Mouse (Mus musculus) left cerebral cortex, adult 2 months (tissue): ENCODE data around the gene Arhgap30. TPM values are rescaled to one million over a fixed set of nuclear protein-coding genes. Genes with fewer than 3 reads are reported as not detected.
A peak's percentile ranks its signal among the peaks of the same experiment; 100 is the strongest.

Experiments used
- DNase-seq, 2 experiments: peaks; one replicate each; pipeline ENCODE4 v3.0.0; 2021 to 2022; ENCODE audit warnings: low spot score in 2 of 2, mixed read lengths in 1 of 2; ENCODE audit errors: extremely low spot score in 1 of 2
- H3K27ac ChIP-seq: fragments of 200-600 bp; 2 replicates; pipeline ENCODE4 v1.8.1; 2022
- H3K4me3 ChIP-seq: fragments of 200-600 bp; 2 replicates; pipeline ENCODE4 v1.8.1; 2022
- CTCF ChIP-seq: fragments of 200-600 bp; IDR thresholded peaks from 2 replicates; pipeline ENCODE4 v1.8.1; 2022; ENCODE audit warnings: antibody characterized with exemption, mild to moderate bottlenecking, moderate library complexity
- intact Hi-C: fragments of 180-260 bp; cut with DNase I; formaldehyde crosslinking; loops from one replicate; pipeline ENCODE4 v1.15.1; 2025
- total RNA-seq, 2 experiments: library from RNA; stranded (reverse); gene quantifications; 2 replicates each; pipeline ENCODE4 v1.2.3; 2021

Arhgap30 gene
- total RNA-seq, 2 experiments from 2014 or later: 2.0 to 2.2 TPM

GRCm38 (mm10) chr1:171437264-171438013 lies 48.7 kb downstream of the Arhgap30 start, which contains the start of gene F11r:
TSS of gene F11r (plus strand) at chr1:171437535.
- peak; percentile 5; the same call in 1 of the 2 replicates for TF ChIP-seq CTCF
- intact Hi-C loops: no loop called here
- peak; percentile 26 to 30 for DNase-seq
- H3K27ac ChIP-seq: peak within 1 kb of the TSS; percentile 59
- H3K4me3 ChIP-seq: peak within 1 kb of the TSS; percentile 33

DNA sequence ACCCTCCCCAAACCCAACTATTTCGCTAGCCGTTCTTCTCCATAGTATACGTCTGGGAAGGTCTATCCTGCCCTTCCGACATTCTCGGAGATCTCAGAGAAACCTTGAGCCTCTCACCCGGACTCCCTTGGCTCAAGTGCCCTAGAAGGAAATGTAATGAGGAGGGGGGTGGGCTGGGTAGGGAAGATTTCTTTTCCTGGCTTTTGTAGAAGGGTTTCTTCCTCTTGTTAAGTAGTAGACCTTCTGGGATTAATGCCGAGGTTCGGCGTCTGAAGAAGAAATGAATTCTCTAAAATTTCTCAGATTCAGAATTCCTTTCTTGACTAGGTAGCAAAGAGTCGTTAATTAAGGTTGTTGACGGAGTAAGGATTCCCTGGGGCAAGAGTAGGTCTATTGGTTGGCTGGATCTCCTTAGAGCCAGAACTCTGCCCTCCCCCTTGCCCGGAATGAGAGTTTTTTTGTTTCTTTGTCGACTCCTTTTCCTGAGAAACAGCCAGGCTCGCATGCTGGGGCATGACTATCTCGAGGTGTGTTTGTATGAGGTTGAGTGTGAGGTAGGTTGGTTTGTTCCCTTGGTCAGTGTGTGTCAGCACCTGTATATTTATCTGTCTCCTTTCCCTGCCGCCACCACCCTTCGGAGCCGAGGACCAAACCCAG lies 49.4 kb downstream of the Arhgap30 start:
- Histone ChIP-seq H3K4me3 (peak overlapping the region; percentile 33), H3K27ac (0 out of 2 replicates have a peak overlapping the region, but pooled peaks have one; percentile 33)
- DNase-seq: no peak
- TF ChIP-seq CTCF: no peak
- intact Hi-C loops: no loop called here

GRCm38 (mm10) chr1:171439072-171439471 lies 50.3 kb downstream of the Arhgap30 start:
- no peak for DNase-seq
- intact Hi-C loops: no loop called here
- H3K4me3 ChIP-seq: 0 out of 2 replicates have a peak overlapping the region, but pooled peaks have one; percentile 7
- no peak overlapping the region; the same call in 1 of the 2 replicates for H3K27ac ChIP-seq
- no peak for TF ChIP-seq CTCF

DNA sequence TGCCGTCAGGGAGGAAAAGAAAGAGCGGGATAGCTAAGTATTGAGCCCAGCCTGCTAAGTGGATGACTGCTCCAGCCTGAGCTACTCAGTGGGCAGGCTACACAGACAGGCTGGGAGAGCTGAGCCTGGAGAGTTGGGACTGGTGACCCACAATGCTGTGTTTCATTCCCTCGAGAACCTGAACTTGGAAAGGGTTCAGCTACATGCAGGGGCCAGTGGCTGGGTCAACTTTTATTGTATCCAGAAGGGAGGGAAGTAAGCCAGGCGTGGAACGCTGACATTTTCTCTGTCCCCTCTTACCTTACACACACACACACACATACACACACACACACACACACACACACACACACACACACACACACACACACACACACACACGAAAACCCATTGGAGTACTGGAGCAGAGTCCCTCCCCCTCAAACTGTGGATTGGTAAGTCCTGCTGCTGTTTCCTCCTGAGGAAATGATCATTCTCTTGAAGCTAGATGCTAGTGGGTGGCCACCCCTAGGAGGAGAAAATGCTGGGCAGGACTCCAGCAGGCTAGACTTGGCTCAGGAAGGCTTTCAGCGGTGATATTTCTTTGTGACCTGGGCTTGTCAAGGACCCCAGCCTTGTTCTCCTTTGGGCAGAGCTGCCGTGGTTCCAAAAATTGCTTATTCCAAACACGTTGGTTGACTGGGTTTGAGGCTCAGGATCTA lies 51.4 kb downstream of the Arhgap30 start:
- Histone ChIP-seq H3K27ac (no peak overlapping the region; the same call in 1 of the 2 replicates), H3K4me3 (no peak overlapping the region)
- no peak for DNase-seq
- TF ChIP-seq CTCF: no peak
- intact Hi-C loops: no loop called here

DNA sequence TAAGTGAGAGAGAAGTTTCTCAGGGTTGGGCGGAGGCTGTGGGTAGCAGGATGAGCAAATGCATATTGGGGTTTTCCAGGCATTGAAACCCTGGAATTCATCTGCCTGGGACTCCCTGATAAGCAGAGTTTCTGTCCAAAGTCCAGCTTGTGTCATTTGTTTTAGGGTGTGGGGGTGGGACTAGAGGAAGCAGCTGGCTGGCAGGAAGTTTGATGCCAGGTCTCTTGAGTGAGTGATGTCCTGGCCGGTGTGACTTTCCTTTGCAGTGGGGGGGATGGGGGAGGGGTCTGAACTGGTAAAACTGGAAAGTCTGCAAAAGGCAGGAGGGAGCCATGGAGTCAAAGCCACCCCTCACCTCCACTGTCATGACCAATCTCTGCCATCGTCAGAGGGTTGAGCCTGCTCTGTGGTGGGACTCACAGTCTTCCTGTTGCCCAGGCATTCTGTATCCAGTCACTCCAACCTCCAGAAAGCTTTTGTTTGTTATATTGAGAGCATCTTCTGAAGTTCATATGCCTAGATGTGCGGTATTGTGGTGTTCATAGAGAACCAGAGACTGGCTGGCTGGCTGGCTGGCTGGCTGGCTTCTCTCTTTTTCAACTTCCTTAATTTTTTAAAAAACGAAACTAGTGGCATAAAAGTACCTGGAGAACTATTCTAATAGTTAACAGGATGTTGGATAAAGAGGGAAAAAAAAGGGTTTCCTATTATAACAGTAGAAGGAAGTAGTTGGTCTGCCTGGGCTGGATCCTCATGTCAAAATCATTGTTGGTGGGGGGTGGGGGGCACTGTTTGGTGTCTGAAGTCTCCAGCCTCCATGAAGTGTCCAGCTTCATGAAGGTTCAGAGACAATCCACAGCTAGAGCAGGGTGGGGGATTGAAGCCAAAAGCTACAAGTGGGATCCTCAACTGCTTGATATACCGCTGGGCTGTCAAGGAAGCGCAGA lies 53.0 kb downstream of the Arhgap30 start:
- no peak overlapping the region for H3K4me3 ChIP-seq
- intact Hi-C loops: no loop called here
- DNase-seq: no peak
- H3K27ac ChIP-seq: no peak overlapping the region
- TF ChIP-seq CTCF: no peak

DNA sequence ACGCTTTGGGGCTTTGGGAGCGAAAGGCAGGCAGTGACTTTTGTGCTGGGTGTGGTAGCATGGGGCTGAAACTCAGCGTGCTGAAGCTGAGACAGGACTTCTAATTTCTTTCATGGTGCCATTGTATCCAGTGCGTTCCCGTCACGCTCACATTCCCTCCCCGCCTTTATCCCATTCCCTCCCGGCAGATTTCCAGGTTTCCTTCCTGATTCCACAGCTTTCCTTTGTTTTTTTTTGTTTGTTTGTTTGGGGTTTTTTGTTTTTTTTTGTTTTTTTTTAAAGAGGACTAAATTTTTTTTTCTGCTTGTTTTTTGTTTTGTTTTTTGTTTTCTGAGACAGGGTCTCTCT lies 53.6 kb downstream of the Arhgap30 start:
- Histone ChIP-seq H3K4me3 (no peak overlapping the region), H3K27ac (no peak overlapping the region)
- intact Hi-C loops: no loop called here
- TF ChIP-seq CTCF: no peak
- DNase-seq: no peak

DNA sequence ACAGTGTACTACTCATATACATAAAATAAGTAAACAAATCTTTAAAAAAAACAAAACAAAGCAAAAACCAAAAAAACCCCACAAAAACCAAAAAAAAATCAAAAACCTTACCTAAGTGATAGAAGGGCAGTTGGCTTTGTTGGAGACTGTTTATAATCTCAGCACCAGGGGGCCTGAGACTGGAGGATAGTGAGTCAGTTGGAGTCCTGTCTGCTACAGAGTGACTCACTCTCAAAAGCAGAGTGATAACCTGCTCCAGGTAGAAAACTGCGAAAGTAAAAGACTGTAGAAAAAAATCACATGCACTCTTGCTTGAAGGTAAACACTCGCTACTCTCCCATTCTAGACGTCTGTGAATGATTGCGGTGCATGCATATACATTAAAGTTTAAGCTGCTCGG lies 56.3 kb downstream of the Arhgap30 start:
- no peak; the same call in 1 of the 2 replicates for TF ChIP-seq CTCF
- Histone ChIP-seq H3K27ac (no peak overlapping the region), H3K4me3 (no peak overlapping the region)
- intact Hi-C loops: no loop called here
- no peak for DNase-seq

DNA sequence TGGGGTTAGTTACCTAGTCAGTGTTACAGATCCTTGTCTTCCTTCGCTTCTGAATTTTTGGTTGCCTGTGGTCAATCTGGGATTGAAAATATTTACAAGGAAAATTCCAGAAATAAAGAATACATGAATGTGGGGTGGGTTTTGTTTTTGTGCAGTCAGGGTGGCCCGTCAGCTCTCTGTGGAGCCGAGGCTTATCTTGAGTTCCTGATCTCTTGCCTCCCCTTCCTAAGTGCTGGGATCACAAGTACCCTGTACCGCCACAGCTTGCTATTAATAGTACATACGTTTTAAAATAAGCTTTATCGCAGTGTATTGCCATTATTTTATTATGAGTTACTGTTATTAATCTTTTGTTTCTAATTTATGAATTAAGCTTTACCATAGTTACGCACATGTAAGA lies 58.1 kb downstream of the Arhgap30 start:
- intact Hi-C loops: no loop called here
- Histone ChIP-seq H3K27ac (no peak overlapping the region), H3K4me3 (no peak overlapping the region)
- no peak for DNase-seq
- no peak for TF ChIP-seq CTCF

GRCm38 (mm10) chr1:171447692-171448091 lies 58.9 kb downstream of the Arhgap30 start:
- Histone ChIP-seq H3K27ac (no peak overlapping the region), H3K4me3 (no peak overlapping the region)
- TF ChIP-seq CTCF: no peak
- no peak for DNase-seq
- intact Hi-C loops: no loop called here

DNA sequence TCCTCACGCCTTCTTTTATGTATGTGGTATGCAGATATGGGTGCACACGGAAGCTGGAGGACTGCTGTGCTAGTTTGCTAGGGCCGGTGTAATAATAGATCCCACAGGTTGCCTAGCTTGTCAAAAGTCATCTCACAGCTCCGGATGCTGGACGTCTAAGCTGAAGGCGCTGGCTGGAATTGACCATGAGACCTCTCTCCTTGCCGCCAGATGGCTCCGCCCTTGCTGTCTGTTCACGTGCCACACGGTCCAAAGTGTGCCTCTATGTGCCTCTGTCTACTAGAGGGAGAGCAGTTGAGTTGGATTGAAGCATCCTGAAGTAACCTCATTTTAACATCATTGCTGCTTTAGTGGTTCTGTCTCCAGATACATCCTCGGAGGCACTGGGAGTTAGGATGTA lies 61.3 kb downstream of the Arhgap30 start:
- no peak overlapping the region for H3K27ac ChIP-seq
- intact Hi-C loops: no loop called here
- DNase-seq: no peak
- H3K4me3 ChIP-seq: no peak overlapping the region
- TF ChIP-seq CTCF: no peak

- intact Hi-C loops: no loop called here
- TF ChIP-seq CTCF: no peak
- no peak overlapping the region for H3K27ac ChIP-seq
- DNase-seq: no peak
- no peak overlapping the region for H3K4me3 ChIP-seq
These were observed 62.2 kb downstream of the Arhgap30 start for GRCm38 (mm10) chr1:171451001-171451400.
